Comparison of ENCODE assay signal across 8 mouse cellular contexts in the genomic region with DNA sequence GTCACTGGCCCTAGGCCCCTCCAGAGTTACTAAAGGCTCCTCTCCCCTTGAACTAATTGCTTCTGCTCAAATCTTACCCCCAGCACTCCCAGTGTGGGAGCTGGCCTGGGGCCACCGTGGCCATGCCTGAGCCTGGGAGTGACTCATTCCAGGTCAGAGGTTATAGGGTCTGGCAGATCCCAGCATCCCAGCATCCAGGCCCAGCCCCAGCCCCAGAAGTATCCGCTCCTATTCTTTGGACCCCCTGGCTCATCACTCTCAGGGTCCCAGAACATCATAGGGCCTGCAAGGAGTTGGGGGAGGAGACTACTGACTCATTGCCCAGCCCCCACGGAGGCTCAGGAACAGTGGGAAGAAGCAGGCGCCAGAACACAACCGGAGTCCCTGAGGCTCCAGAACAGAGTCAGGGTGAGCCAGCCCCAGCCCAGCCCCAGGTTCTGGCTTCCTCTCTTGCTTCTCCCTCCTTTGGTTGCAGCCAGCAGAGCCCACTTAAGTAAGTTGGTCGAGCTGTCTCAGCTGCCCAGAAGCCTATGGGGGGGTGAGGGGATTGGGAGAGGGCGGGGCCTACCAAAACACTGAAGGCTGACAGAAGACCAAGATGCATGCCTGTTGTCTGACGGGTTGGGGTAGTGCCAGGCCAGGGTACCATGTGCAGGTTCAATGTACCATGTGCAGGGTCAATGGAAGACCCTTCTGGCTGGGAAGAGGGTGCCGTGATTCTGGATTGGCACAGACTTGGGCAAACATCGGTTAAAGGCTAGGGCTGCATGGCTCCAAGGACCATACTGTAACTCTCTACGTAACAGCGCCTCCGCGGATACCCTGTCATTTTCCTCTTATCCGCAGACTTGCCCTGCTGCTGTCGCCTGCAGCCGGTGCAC.
DNase-seq lines count a peak whose midpoint lies in the region; ATAC-seq and TF ChIP-seq lines count a peak whose summit lies in the region.

No protein-coding gene starts in this region.

- no peaks in the 10 kb centered on the region for H3K27me3 ChIP-seq in kidney, postnatal 0 days (ENCODE audit: insufficient read depth, low read length)
- no peaks in the 10 kb centered on the region for H3K27me3 ChIP-seq in MEL (ENCODE audit: control insufficient read depth in 1 of 2, insufficient read depth in 2 of 2, low read length in 2 of 2)
- no peaks in the 10 kb centered on the region for H3K27me3 ChIP-seq in forebrain, embryonic 10.5 days (ENCODE audit: poor library complexity, severe bottlenecking)
- H3K27me3 ChIP-seq in intestine, embryonic 15.5 days (replicated peaks), result no peaks in the 10 kb centered on the region
- no peaks in the 10 kb centered on the region for H3K27me3 ChIP-seq in midbrain, embryonic 16.5 days (ENCODE audit: control insufficient read depth, insufficient read depth, low read depth, low read length)

- peak; percentile 32 for DNase-seq in kidney, postnatal 0 days (ENCODE audit: low spot score)
- no peak for DNase-seq in kidney, adult 8-10 months
- DNase-seq in MEL (ENCODE audit: low read depth, low spot score), result peak; percentile 84
- DNase-seq in forebrain, embryonic 10.5 days (ENCODE audit: extremely low spot score, low spot score), result peak; percentile 63
- DNase-seq in urinary bladder, postnatal 4 days (ENCODE audit: low spot score in 2 of 2), result no peak
- no peak for DNase-seq in adipocyte (ENCODE audit: low spot score)

- no peaks in the 10 kb centered on the region for H3K9me3 ChIP-seq in kidney, postnatal 0 days (replicated peaks; ENCODE audit: low read length)
- H3K9me3 ChIP-seq in MEL (replicated peaks; ENCODE audit: insufficient read depth, low read length), result no peaks in the 10 kb centered on the region
- no peaks in the 10 kb centered on the region for H3K9me3 ChIP-seq in forebrain, embryonic 10.5 days
- H3K9me3 ChIP-seq in intestine, embryonic 15.5 days, result no peaks in the 10 kb centered on the region
- H3K9me3 ChIP-seq in midbrain, embryonic 16.5 days (replicated peaks; ENCODE audit: control insufficient read depth, low read length, poor library complexity, severe bottlenecking), result no peaks in the 10 kb centered on the region

- no peaks in the 10 kb centered on the region for H3K36me3 ChIP-seq in kidney, postnatal 0 days (ENCODE audit: insufficient read depth, low read length)
- H3K36me3 ChIP-seq in MEL (ENCODE audit: control insufficient read depth in 1 of 2, insufficient read depth in 2 of 2, low read length in 2 of 2), result peaks cover 0 to 46% of the 10 kb centered on the region in 2 experiments; a peak in 2 of 4 replicates
- peaks cover 26% of the 10 kb centered on the region for H3K36me3 ChIP-seq in forebrain, embryonic 10.5 days (replicated peaks)
- H3K36me3 ChIP-seq in intestine, embryonic 15.5 days, result no peaks in the 10 kb centered on the region
- no peaks in the 10 kb centered on the region for H3K36me3 ChIP-seq in midbrain, embryonic 16.5 days (ENCODE audit: control insufficient read depth, insufficient read depth, low read length)

- no peak for TF ChIP-seq CTCF in kidney, postnatal 0 days (IDR thresholded peaks at IDR 0.05; ENCODE audit: low read depth)
- TF ChIP-seq CTCF in MEL (IDR thresholded peaks at IDR 0.05 in 2 of 3, conservative IDR thresholded peaks at IDR 0.05 in 1 of 3; ENCODE audit: control insufficient read depth in 1 of 3, insufficient read depth in 1 of 3, low read depth in 2 of 3, low read length in 3 of 3, poor library complexity in 1 of 3, severe bottlenecking in 1 of 3), result no peak

- ATAC-seq in kidney, postnatal 0 days (replicated peaks; ENCODE audit: low FRiP score, low read depth), result peak; percentile 18; the same call in 1 of the 2 replicates
- peak; percentile 14 for ATAC-seq in intestine, embryonic 15.5 days
- ATAC-seq in midbrain, embryonic 16.5 days, result peak; percentile 46

- no peak for TF ChIP-seq RAD21 in MEL (IDR thresholded peaks at IDR 0.05; ENCODE audit: low read depth, low read length)

- TF ChIP-seq POLR2A in MEL (IDR thresholded peaks at IDR 0.05; ENCODE audit: control insufficient read depth in 1 of 2, insufficient read depth in 1 of 2, low read depth in 1 of 2, low read length in 2 of 2, poor library complexity in 1 of 2), result peak; percentile 17 to 30; a peak in 2 of 4 replicates

- TF ChIP-seq EP300 in MEL (IDR thresholded peaks at IDR 0.05; ENCODE audit: low read depth in 1 of 2, low read length in 2 of 2), result no peak

- peaks cover 46% of the 10 kb centered on the region for H3K4me1 ChIP-seq in kidney, postnatal 0 days (replicated peaks; ENCODE audit: insufficient read depth, low read length)
- H3K4me1 ChIP-seq in MEL (ENCODE audit: control insufficient read depth in 1 of 2, insufficient read depth in 2 of 2, low read length in 2 of 2), result peaks cover 28 to 61% of the 10 kb centered on the region in 2 experiments
- peaks cover 82% of the 10 kb centered on the region for H3K4me1 ChIP-seq in forebrain, embryonic 10.5 days
- peaks cover 78% of the 10 kb centered on the region for H3K4me1 ChIP-seq in intestine, embryonic 15.5 days (replicated peaks)
- peaks cover 40% of the 10 kb centered on the region for H3K4me1 ChIP-seq in midbrain, embryonic 16.5 days (ENCODE audit: control insufficient read depth, insufficient read depth, low read length)

- H3K27ac ChIP-seq in kidney, postnatal 0 days, result peak overlapping the region; percentile 66
- peak overlapping the region; percentile 83 for H3K27ac ChIP-seq in MEL (ENCODE audit: control insufficient read depth, low read depth, low read length)
- H3K27ac ChIP-seq in forebrain, embryonic 10.5 days, result peak overlapping the region; percentile 98
- peak overlapping the region; percentile 97 for H3K27ac ChIP-seq in intestine, embryonic 15.5 days
- H3K27ac ChIP-seq in midbrain, embryonic 16.5 days (ENCODE audit: low read length), result peak overlapping the region; percentile 98

- H3K4me3 ChIP-seq in kidney, postnatal 0 days (replicated peaks; ENCODE audit: low read depth, low read length), result peak overlapping the region; percentile 35
- H3K4me3 ChIP-seq in MEL (ENCODE audit: control insufficient read depth in 1 of 2, insufficient read depth in 1 of 2, low read depth in 2 of 2, low read length in 2 of 2), result peak overlapping the region; percentile 67 to 77
- H3K4me3 ChIP-seq in forebrain, embryonic 10.5 days, result peak overlapping the region; percentile 71
- peak overlapping the region; percentile 61 for H3K4me3 ChIP-seq in intestine, embryonic 15.5 days (replicated peaks)
- peak overlapping the region; percentile 82 for H3K4me3 ChIP-seq in midbrain, embryonic 16.5 days (ENCODE audit: low read depth, low read length)

- H3K79me2 ChIP-seq in MEL (ENCODE audit: control insufficient read depth, insufficient read depth, low read length, poor library complexity), result peaks cover 45% of the 10 kb centered on the region

- H3K9ac ChIP-seq in kidney, postnatal 0 days (ENCODE audit: low read depth, low read length), result peak overlapping the region; percentile 74
- peak overlapping the region; percentile 76 for H3K9ac ChIP-seq in MEL (ENCODE audit: control insufficient read depth, low read depth, low read length, poor library complexity, severe bottlenecking)
- H3K9ac ChIP-seq in intestine, embryonic 15.5 days, result peak overlapping the region; percentile 81
- peak overlapping the region; percentile 97 for H3K9ac ChIP-seq in midbrain, embryonic 16.5 days (ENCODE audit: low read depth, low read length)

- H3K4me2 ChIP-seq in kidney, postnatal 0 days (ENCODE audit: low read length), result peak overlapping the region; percentile 88
- H3K4me2 ChIP-seq in intestine, embryonic 15.5 days (replicated peaks), result peak overlapping the region; percentile 88
- H3K4me2 ChIP-seq in midbrain, embryonic 16.5 days (ENCODE audit: low read length), result peak overlapping the region; percentile 90

- WGBS in kidney, postnatal 0 days, result 7% methylated on average over 17 of the region's 17 CpGs
- under 1% methylated on average over 17 of the region's 17 CpGs for WGBS in forebrain, embryonic 10.5 days
- 5% methylated on average over 17 of the region's 17 CpGs for WGBS in intestine, embryonic 15.5 days
- under 1% methylated on average over 17 of the region's 17 CpGs for WGBS in midbrain, embryonic 16.5 days

TF ChIP-seq in MEL, 35 proteins besides CTCF, POLR2A, EP300 and RAD21 (continues in another document):
- peak; percentile 47; the same call in 1 of the 2 replicates for TF ChIP-seq TBP (IDR thresholded peaks at IDR 0.05; ENCODE audit: low read depth, low read length)
- no peak for TF ChIP-seq SMC3 (IDR thresholded peaks at IDR 0.05; ENCODE audit: low read depth, low read length)
- no peak for TF ChIP-seq E2F4 (IDR thresholded peaks at IDR 0.05; ENCODE audit: borderline replicate concordance, low read depth, low read length)
- 0 out of 2 replicates have a peak, but pooled peaks have one; percentile 36 for TF ChIP-seq ETS1 (IDR thresholded peaks at IDR 0.05; ENCODE audit: low read depth, low read length)
- TF ChIP-seq USF1 (IDR thresholded peaks at IDR 0.05; ENCODE audit: low read depth, low read length), result no peak
- no peak for TF ChIP-seq ZC3H11A (IDR thresholded peaks at IDR 0.05; ENCODE audit: low read depth, low read length)
- no peak for TF ChIP-seq BHLHE40 (IDR thresholded peaks at IDR 0.05; ENCODE audit: borderline replicate concordance, low read depth, low read length)
- no peak for TF ChIP-seq MAZ (IDR thresholded peaks at IDR 0.05; ENCODE audit: low read depth, low read length)
- TF ChIP-seq CHD2 (IDR thresholded peaks at IDR 0.05; ENCODE audit: low read length), result no peak
- TF ChIP-seq GABPA (IDR thresholded peaks at IDR 0.05; ENCODE audit: low read depth, low read length), result no peak
- TF ChIP-seq JUND (IDR thresholded peaks at IDR 0.05; ENCODE audit: low read depth, low read length), result no peak
- no peak for TF ChIP-seq POLR2AphosphoS2 (IDR thresholded peaks at IDR 0.05; ENCODE audit: low read length)
- peak; percentile 19 for TF ChIP-seq NELFE (IDR thresholded peaks at IDR 0.05; ENCODE audit: low read depth, low read length)
- no peak for TF ChIP-seq MEF2A (IDR thresholded peaks at IDR 0.05; ENCODE audit: extremely low read depth, insufficient replicate concordance, low read depth, low read length, poor library complexity, severe bottlenecking)
- TF ChIP-seq KAT2A (conservative IDR thresholded peaks at IDR 0.05; ENCODE audit: low read depth, low read length), result no peak
- no peak for TF ChIP-seq USF2 (IDR thresholded peaks at IDR 0.05; ENCODE audit: borderline replicate concordance in 1 of 2, insufficient read depth in 1 of 2, low read depth in 1 of 2, low read length in 2 of 2)
- TF ChIP-seq MXI1 (IDR thresholded peaks at IDR 0.05; ENCODE audit: low read depth, low read length), result 0 out of 2 replicates have a peak, but pooled peaks have one; percentile 70
- TF ChIP-seq ZKSCAN1 (IDR thresholded peaks at IDR 0.05; ENCODE audit: low read depth, low read length), result no peak
- TF ChIP-seq MYC (IDR thresholded peaks at IDR 0.05; ENCODE audit: low read depth, low read length), result peak; percentile 79; the same call in 1 of the 2 replicates
- TF ChIP-seq TAL1 (IDR thresholded peaks at IDR 0.05; ENCODE audit: low read length), result no peak
- TF ChIP-seq SIN3A (IDR thresholded peaks at IDR 0.05; ENCODE audit: low read length), result peak; percentile 85
- no peak for TF ChIP-seq ELF1 (IDR thresholded peaks at IDR 0.05; ENCODE audit: low read depth, low read length)

Comparison
In these comparisons a context has a peak if more than half of its experiments do, and no peak if none do; other contexts are left out.
1. DNase-seq: peak in kidney, postnatal 0 days (single experiment), MEL (single experiment) and forebrain, embryonic 10.5 days (single experiment); none in kidney, adult 8-10 months (0 of 2), urinary bladder, postnatal 4 days (0 of 2) and adipocyte (single experiment).
2. Peak in every context shown above with its lines, with median percentiles within 50 percentile points of each other: ATAC-seq, H3K27ac ChIP-seq, H3K4me2 ChIP-seq, H3K4me3 ChIP-seq and H3K9ac ChIP-seq.